Comparison of ENCODE assay signal across 7 mouse cellular contexts in genomic region chr6:88431202-88431601, GRCm38 (mm10). TPM values are rescaled to one million over a fixed set of nuclear protein-coding genes. Genes with fewer than 3 reads are reported as not detected.
A peak's percentile ranks its signal among the peaks of the same experiment; 100 is the strongest.
DNase-seq lines count a peak whose midpoint lies in the region; ATAC-seq and TF ChIP-seq lines count a peak whose summit lies in the region.

No protein-coding gene starts in this region.

- 0 out of 2 replicates have a peak, but pooled peaks have one; percentile 10 for TF ChIP-seq CTCF in bone marrow macrophage, adult 2 months (IDR thresholded peaks at IDR 0.05; ENCODE audit: low read depth, low read length)
- TF ChIP-seq CTCF in kidney, postnatal 0 days (IDR thresholded peaks at IDR 0.05; ENCODE audit: low read depth): peak; percentile 86

- no peak overlapping the region for H3K4me2 ChIP-seq in neural tube, embryonic 11.5 days (ENCODE audit: low read depth)
- H3K4me2 ChIP-seq in kidney, postnatal 0 days (ENCODE audit: low read length): no peak overlapping the region

- DNase-seq in neural tube, embryonic 11.5 days (ENCODE audit: low spot score): peak; percentile 21
- DNase-seq in neural tube, embryonic 10.5 days (ENCODE audit: extremely low spot score, low spot score): no peak
- DNase-seq in heart, adult 8-10 months (ENCODE audit: low spot score): peak; percentile 41
- peak; percentile 85 for DNase-seq in kidney, postnatal 0 days (ENCODE audit: low spot score)
- peak; percentile 34 for DNase-seq in mesoderm, embryonic 11.5 days (ENCODE audit: low read depth, low spot score)
- no peak for DNase-seq in left cerebral cortex, adult 8-10 months (ENCODE audit: low spot score in 2 of 2)

- no peak overlapping the region for H3K4me3 ChIP-seq in neural tube, embryonic 11.5 days (ENCODE audit: low read depth, low read length)
- no peak overlapping the region for H3K4me3 ChIP-seq in bone marrow macrophage, adult 2 months (ENCODE audit: insufficient read depth, low read length)
- no peak overlapping the region for H3K4me3 ChIP-seq in kidney, postnatal 0 days (replicated peaks; ENCODE audit: low read depth, low read length)

- H3K9ac ChIP-seq in neural tube, embryonic 11.5 days (ENCODE audit: low read length): no peak overlapping the region
- H3K9ac ChIP-seq in kidney, postnatal 0 days (ENCODE audit: low read depth, low read length): no peak overlapping the region

- 26% methylated on average over 4 of the region's 4 CpGs for WGBS in neural tube, embryonic 11.5 days
- 12% methylated on average over 4 of the region's 4 CpGs for WGBS in kidney, postnatal 0 days

- no peaks in the 10 kb centered on the region for H3K36me3 ChIP-seq in neural tube, embryonic 11.5 days (ENCODE audit: control insufficient read depth, insufficient read depth, low read length)
- no peaks in the 10 kb centered on the region for H3K36me3 ChIP-seq in kidney, postnatal 0 days (ENCODE audit: insufficient read depth, low read length)

- ATAC-seq in neural tube, embryonic 11.5 days (ENCODE audit: insufficient read depth, low FRiP score, low TSS enrichment): no peak
- peak; percentile 77; the same call in 1 of the 2 replicates for ATAC-seq in kidney, postnatal 0 days (replicated peaks; ENCODE audit: low FRiP score, low read depth)

- H3K4me1 ChIP-seq in neural tube, embryonic 11.5 days (ENCODE audit: control insufficient read depth, insufficient read depth, low read length): no peaks in the 10 kb centered on the region
- peaks cover 7% of the 10 kb centered on the region for H3K4me1 ChIP-seq in bone marrow macrophage, adult 2 months (ENCODE audit: control insufficient read depth, insufficient read depth, low read length)
- no peaks in the 10 kb centered on the region for H3K4me1 ChIP-seq in kidney, postnatal 0 days (replicated peaks; ENCODE audit: insufficient read depth, low read length)

- TF ChIP-seq POLR2A in bone marrow macrophage, adult 2 months (IDR thresholded peaks at IDR 0.05; ENCODE audit: borderline replicate concordance, low read depth, low read length): no peak

- H3K27ac ChIP-seq in neural tube, embryonic 11.5 days (ENCODE audit: low read depth, low read length): no peak overlapping the region
- no peak overlapping the region for H3K27ac ChIP-seq in bone marrow macrophage, adult 2 months (ENCODE audit: insufficient read depth, low read depth, low read length)
- H3K27ac ChIP-seq in kidney, postnatal 0 days: no peak overlapping the region

- no peaks in the 10 kb centered on the region for H3K27me3 ChIP-seq in neural tube, embryonic 11.5 days (ENCODE audit: control insufficient read depth, insufficient read depth, low read length)
- H3K27me3 ChIP-seq in kidney, postnatal 0 days (ENCODE audit: insufficient read depth, low read length): no peaks in the 10 kb centered on the region

- H3K9me3 ChIP-seq in neural tube, embryonic 11.5 days (ENCODE audit: control insufficient read depth, low read length): no peaks in the 10 kb centered on the region
- H3K9me3 ChIP-seq in kidney, postnatal 0 days (replicated peaks; ENCODE audit: low read length): no peaks in the 10 kb centered on the region

RNA-seq across cellular contexts. Expression of gene Eefsec, which starts 15.1 kb away (rescaled TPM):
- polyA plus RNA-seq in neural tube, embryonic 11.5 days (2014; fragmentation: Nextera tagmentation; extraction: Ambion mirVana): 39.0 and 42.2 TPM in 2 replicates
- polyA plus RNA-seq in bone marrow macrophage, adult 2 months (2012; ENCODE audit: insufficient read depth, insufficient read length, missing spikeins): 8.5 and 10.0 TPM in 2 replicates
- 1 to 10 TPM; 6.5 to 8.4 (median 7.7) TPM for total RNA-seq in heart, adult 8-10 months (2022)
- 34.8 and 37.2 TPM in 2 replicates for polyA plus RNA-seq in kidney, postnatal 0 days (2015; fragmentation: Nextera tagmentation; extraction: Ambion mirVana)
- 10 to 100 TPM; 19.5 to 24.6 (median 23.4) TPM for total RNA-seq in left cerebral cortex, adult 8-10 months (2022)

RNA-seq across cellular contexts. Expression of gene Ruvbl1, which starts 34.0 kb away (rescaled TPM):
- polyA plus RNA-seq in neural tube, embryonic 11.5 days (2014; fragmentation: Nextera tagmentation; extraction: Ambion mirVana): 166 and 170 TPM in 2 replicates
- polyA plus RNA-seq in bone marrow macrophage, adult 2 months (2012; ENCODE audit: insufficient read depth, insufficient read length, missing spikeins): 18.3 and 20.2 TPM in 2 replicates
- total RNA-seq in heart, adult 8-10 months (2022): 10 to 100 TPM; 14.2 to 19.8 (median 16.7) TPM
- polyA plus RNA-seq in kidney, postnatal 0 days (2015; fragmentation: Nextera tagmentation; extraction: Ambion mirVana): 91.1 and 102 TPM in 2 replicates
- 10 to 100 TPM; 36.1 to 41.9 (median 40.9) TPM for total RNA-seq in left cerebral cortex, adult 8-10 months (2022)

Comparison
In these comparisons a context has a peak if more than half of its experiments do, and no peak if none do; other contexts are left out.
1. DNase-seq: peak in neural tube, embryonic 11.5 days (single experiment), heart, adult 8-10 months (single experiment), kidney, postnatal 0 days (single experiment) and mesoderm, embryonic 11.5 days (single experiment); none in neural tube, embryonic 10.5 days (single experiment) and left cerebral cortex, adult 8-10 months (0 of 2).